ENCODE assay signal across 39 mouse cellular contexts in genomic region chr14:121452227-121452626, GRCm38 (mm10). TPM values are rescaled to one million over a fixed set of nuclear protein-coding genes. Genes with fewer than 3 reads are reported as not detected.
"Had no signal": no experiment of that assay in that cellular context is flagged by ENCODE, and none has a peak within 500 bp of the region (broad histone marks: within the 10 kb centered on the region; RNA-seq: fewer than 3 reads in every experiment).

No protein-coding gene starts in this region.

- H3K27me3 ChIP-seq: limb, embryonic 12.5 days; limb, embryonic 15.5 days; lung, embryonic 15.5 days; midbrain, embryonic 15.5 days; neural tube, embryonic 12.5 days had no signal

- H3K4me1 ChIP-seq: limb, embryonic 12.5 days; lung, embryonic 15.5 days; neural tube, embryonic 12.5 days had no signal

- H3K4me3 ChIP-seq: limb, embryonic 10.5 days; limb, embryonic 12.5 days; limb, embryonic 13.5 days; limb, embryonic 15.5 days; liver, embryonic 12.5 days; liver, embryonic 13.5 days; liver, embryonic 15.5 days; lung, embryonic 15.5 days; megakaryocyte, embryonic 14.5 days; midbrain, embryonic 10.5 days; midbrain, embryonic 12.5 days; midbrain, embryonic 13.5 days; midbrain, embryonic 15.5 days; myocyte; neural tube, embryonic 12.5 days had no signal

- H3K27ac ChIP-seq: limb, embryonic 10.5 days; limb, embryonic 12.5 days; limb, embryonic 13.5 days; limb, embryonic 15.5 days; liver, embryonic 12.5 days; liver, embryonic 13.5 days; liver, embryonic 14.5 days; liver, embryonic 15.5 days; lung, embryonic 15.5 days; macrophage; midbrain, embryonic 10.5 days; midbrain, embryonic 12.5 days; midbrain, embryonic 13.5 days; midbrain, embryonic 15.5 days; neural tube, embryonic 12.5 days had no signal

- H3K9me3 ChIP-seq: limb, embryonic 10.5 days; limb, embryonic 15.5 days; liver, embryonic 12.5 days; liver, embryonic 13.5 days; liver, embryonic 15.5 days; lung, embryonic 15.5 days; megakaryocyte, embryonic 14.5 days; midbrain, embryonic 13.5 days; midbrain, embryonic 15.5 days had no signal

- DNase-seq: left cerebral cortex, postnatal 4 days; liver; liver, embryonic 13.5 days; liver, postnatal 0 days; lung, adult 18-20 months; lung, adult 2 months; lung, embryonic 14.5 days; lung, postnatal 10 days; lung, postnatal 14 days; lung, postnatal 36 days; lung, postnatal 4 days; midbrain, embryonic 14.5 days had no signal

- H3K36me3 ChIP-seq: limb, embryonic 10.5 days; limb, embryonic 12.5 days; limb, embryonic 13.5 days; limb, embryonic 15.5 days; liver, embryonic 12.5 days; liver, embryonic 13.5 days; liver, embryonic 15.5 days; lung, embryonic 15.5 days; midbrain, embryonic 10.5 days; midbrain, embryonic 12.5 days; midbrain, embryonic 13.5 days; midbrain, embryonic 15.5 days; neural tube, embryonic 12.5 days had no signal

RNA-seq across cellular contexts. Expression of gene Slc15a1, which starts 52.8 kb away (rescaled TPM):
- total RNA-seq: left cerebral cortex, postnatal 25 days; left cerebral cortex, postnatal 36 days; liver, adult 2 months; megakaryocyte progenitor cell, adult 5-6 weeks; megakaryocyte, adult 5-6 weeks; monocyte, adult 5-6 weeks had no signal
- polyA plus RNA-seq: limb, embryonic 10.5 days; limb, embryonic 11.5 days; limb, embryonic 12.5 days; limb, embryonic 13.5 days; liver, adult 2 months; liver, embryonic 11.5 days; liver, embryonic 12.5 days; liver, embryonic 13.5 days; liver, embryonic 14.5 days; liver, embryonic 15.5 days; liver, postnatal 0 days; macrophage; midbrain, embryonic 10.5 days; midbrain, embryonic 11.5 days; midbrain, embryonic 12.5 days; midbrain, embryonic 14.5 days; midbrain, embryonic 16.5 days; myocyte; neural tube, embryonic 11.5 days; neural tube, embryonic 12.5 days had no signal
